Mouse (Mus musculus) ES-E14 (cell line): ENCODE data around the gene Tmem120b. TPM values are rescaled to one million over a fixed set of nuclear protein-coding genes. Genes with fewer than 3 reads are reported as not detected.
A peak's percentile ranks its signal among the peaks of the same experiment; 100 is the strongest.
"Not testable (repeated sequence)": the region's sequence is repeated elsewhere in the genome, so short reads cannot be mapped to it uniquely, and the experiment has no call there.

ENCODE experiments used
- DNase-seq: peaks from one replicate; pipeline ENCODE4 v3.0.0-alpha.2; 2013; ENCODE audit warnings: low read depth, low spot score
- H3K27ac ChIP-seq: 2 replicates; pipeline ENCODE4 v1.5.1; 2012; ENCODE audit warnings: low read depth, mild to moderate bottlenecking, low read length, moderate library complexity, mixed read lengths; ENCODE audit not compliant: poor library complexity, insufficient read depth, severe bottlenecking
- H3K36me3 ChIP-seq: 2 replicates; pipeline ENCODE4 v1.6.1; 2012; ENCODE audit warnings: mild to moderate bottlenecking, low read length, moderate library complexity, mixed read lengths; ENCODE audit not compliant: control insufficient read depth, poor library complexity, insufficient read depth, severe bottlenecking
- H3K4me1 ChIP-seq, 2 experiments: fragments of 150-350 bp in 1 of 2; sonication (generic) in 1 of 2; 2 replicates each; pipeline ENCODE4 v1.6.1; 2012; ENCODE audit warnings: low read length in 2 of 2, mild to moderate bottlenecking in 1 of 2, mixed read lengths in 1 of 2; ENCODE audit not compliant: control insufficient read depth in 2 of 2, insufficient read depth in 2 of 2, poor library complexity in 1 of 2
- H3K4me3 ChIP-seq, 2 experiments: fragments of 150-350 bp in 1 of 2; sonication (generic) in 1 of 2; 2 replicates each; pipeline ENCODE4 v1.5.1; 2012; ENCODE audit warnings: low read length in 2 of 2, low read depth in 1 of 2, mild to moderate bottlenecking in 1 of 2, mixed read lengths in 1 of 2; ENCODE audit not compliant: insufficient read depth in 1 of 2, poor library complexity in 1 of 2, severe bottlenecking in 1 of 2
- H3K9ac ChIP-seq: 2 replicates; pipeline ENCODE4 v1.6.1; 2012; ENCODE audit warnings: low read depth, mild to moderate bottlenecking, low read length, mixed read lengths; ENCODE audit not compliant: poor library complexity, insufficient read depth, severe bottlenecking
- H3K9me3 ChIP-seq: fragments of 150-350 bp; sonication (generic); 2 replicates; pipeline ENCODE4 v1.6.1; 2012; ENCODE audit warnings: low read depth, mild to moderate bottlenecking, low read length; ENCODE audit not compliant: control insufficient read depth, insufficient read depth
- CHD2 ChIP-seq: IDR thresholded peaks from 2 replicates; pipeline ENCODE4 v1.6.1; 2014; ENCODE audit warnings: mild to moderate bottlenecking, low read depth, low read length, inconsistent platforms
- HCFC1 ChIP-seq: IDR thresholded peaks from 2 replicates; pipeline ENCODE4 v1.6.1; 2012; ENCODE audit warnings: low read length, inconsistent platforms, borderline replicate concordance; ENCODE audit not compliant: insufficient read depth
- MAFK ChIP-seq: IDR thresholded peaks from 2 replicates; pipeline ENCODE4 v1.6.1; 2014; ENCODE audit warnings: mild to moderate bottlenecking, low read depth, low read length, inconsistent platforms; ENCODE audit not compliant: insufficient read depth
- ZC3H11A ChIP-seq: IDR thresholded peaks from 2 replicates; pipeline ENCODE4 v1.6.1; 2012; ENCODE audit warnings: low read depth, mild to moderate bottlenecking, inconsistent platforms, low read length, borderline replicate concordance
- ZNF384 ChIP-seq: IDR thresholded peaks from 2 replicates; pipeline ENCODE4 v1.6.1; 2012; ENCODE audit warnings: low read depth, low read length, inconsistent platforms
- in situ Hi-C, 2 experiments: fragments of 600-800 bp; cut with MboI; formaldehyde crosslinking; loops; one replicate each; pipeline ENCODE4 v1.15.1; 2025; ENCODE audit warnings: low sequenced_read_pairs in 2 of 2, inconsistent platforms in 1 of 2; ENCODE audit not compliant: unreplicated experiment in 2 of 2
- total RNA-seq: library from RNA; depleted of rRNA; stranded (reverse); fragments of 300-350 nt; gene quantifications from 2 replicates; pipeline ENCODE4 v1.2.3, GENCODE M21; 2012

Tmem120b gene
- total RNA-seq, 1 experiment, result 21.9 TPM

DNA sequence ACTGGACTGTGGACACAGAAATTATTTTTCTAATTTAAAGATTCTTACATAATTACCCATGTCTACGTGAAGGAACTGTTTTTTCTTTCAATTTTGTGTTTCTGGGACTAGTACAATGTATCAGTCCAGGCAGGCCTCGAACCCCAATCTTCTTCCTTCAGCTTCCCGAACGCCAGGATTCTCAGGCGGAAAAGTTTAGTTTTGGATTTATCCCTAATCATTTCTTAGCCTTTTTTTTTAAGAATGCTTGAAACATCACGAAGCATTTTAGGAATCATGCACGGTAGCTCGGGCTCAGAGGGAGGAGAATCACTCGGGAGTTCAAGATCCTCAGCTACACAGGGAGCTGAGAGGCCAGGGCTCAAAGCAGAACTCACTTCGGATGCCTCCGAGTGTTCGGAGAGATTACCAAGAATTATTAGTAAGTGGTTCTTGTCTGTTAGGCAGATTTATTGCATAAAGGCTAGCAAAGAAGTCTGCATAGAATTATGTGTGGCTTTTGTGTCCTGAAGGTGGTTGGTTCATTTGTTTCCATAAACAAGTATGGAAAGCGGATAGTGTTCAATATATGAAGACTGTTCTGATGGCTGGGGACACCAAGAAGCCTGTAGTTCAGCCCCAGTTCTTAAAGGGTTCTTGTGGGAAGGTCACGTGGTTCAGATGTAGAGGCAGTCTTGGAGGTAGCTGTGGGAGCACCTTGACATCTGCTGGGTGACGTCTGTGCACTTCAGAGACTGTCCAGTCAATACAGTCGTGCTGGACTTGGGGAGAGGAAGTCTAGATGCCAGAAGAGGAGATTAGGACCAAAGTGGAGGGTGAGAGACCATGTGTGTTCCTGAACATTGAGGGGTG lies 9.7 kb upstream of the Tmem120b start:
- no peak for DNase-seq
- no peaks in the 10 kb centered on the region for H3K9me3 ChIP-seq
- peak overlapping the region; percentile 52 to 60 for H3K4me3 ChIP-seq
- H3K27ac ChIP-seq, result no peak overlapping the region; the same call in 1 of the 2 replicates
- H3K36me3 ChIP-seq, result no peaks in the 10 kb centered on the region
- peak overlapping the region; percentile 81 for H3K9ac ChIP-seq
- peaks cover 0 to 4% of the 10 kb centered on the region in 2 experiments; a peak in 1 of 4 replicates for H3K4me1 ChIP-seq
- in situ Hi-C loops, result no loop called here
- TF ChIP-seq ZNF384, result no peak
- TF ChIP-seq ZC3H11A, result no peak
- no peak for TF ChIP-seq CHD2
- TF ChIP-seq MAFK, result no peak
- TF ChIP-seq HCFC1, result no peak

DNA sequence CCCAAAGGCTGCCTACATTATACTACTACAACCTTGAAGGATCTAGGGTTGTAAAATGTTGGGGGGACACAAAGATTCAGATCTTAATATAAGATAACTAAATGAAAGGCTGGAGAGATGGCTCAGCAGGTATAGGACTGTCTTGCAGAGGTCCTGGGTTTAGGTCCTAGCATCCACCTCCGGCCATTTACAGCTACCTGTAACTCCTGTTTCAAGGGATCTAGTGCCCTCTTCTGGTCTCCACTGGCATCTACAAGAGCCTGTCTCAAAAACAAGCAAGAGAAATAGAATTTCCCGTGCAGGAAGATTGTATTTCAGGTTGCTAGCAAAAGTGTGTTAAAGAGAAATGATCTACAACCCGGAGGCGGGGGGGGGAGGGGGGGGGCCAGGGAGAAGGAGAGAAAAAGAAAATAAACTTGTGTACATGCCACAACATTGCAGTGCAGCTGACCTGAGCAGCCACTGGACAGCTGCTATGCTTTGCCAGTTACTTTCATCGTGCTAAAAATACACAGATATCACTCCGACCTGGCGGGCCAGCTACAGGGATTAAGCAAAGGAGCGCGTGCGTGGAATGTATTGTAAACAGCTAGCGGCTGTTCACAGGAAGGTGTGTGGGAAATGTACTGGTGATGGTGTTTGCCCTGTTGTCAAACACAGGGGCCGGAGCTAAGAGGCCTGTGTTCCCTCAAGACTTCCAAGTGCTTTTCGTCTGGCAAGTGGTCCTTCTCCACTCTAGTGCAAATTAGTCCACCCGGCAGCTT lies 8.3 kb upstream of the Tmem120b start:
- H3K27ac ChIP-seq, result no peak overlapping the region
- no peak for TF ChIP-seq MAFK
- no peak for TF ChIP-seq CHD2
- no peak for TF ChIP-seq HCFC1
- peak; percentile 68; the same call in 1 of the 2 replicates for TF ChIP-seq ZC3H11A
- TF ChIP-seq ZNF384, result 0 out of 2 replicates have a peak, but pooled peaks have one; percentile 25
- H3K4me1 ChIP-seq, result peaks cover 0 to 4% of the 10 kb centered on the region in 2 experiments; a peak in 1 of 4 replicates
- H3K4me3 ChIP-seq, result no peak overlapping the region
- in situ Hi-C loops, result loop anchor here in 1 of 2 experiments (10.0 kb wide), 1 partner anchor 115 kb away; no protein-coding TSS in a partner anchor
- DNase-seq, result no peak
- H3K9me3 ChIP-seq, result no peaks in the 10 kb centered on the region
- H3K9ac ChIP-seq, result peak overlapping the region; percentile 65; the same call in 1 of the 2 replicates
- no peaks in the 10 kb centered on the region for H3K36me3 ChIP-seq

DNA sequence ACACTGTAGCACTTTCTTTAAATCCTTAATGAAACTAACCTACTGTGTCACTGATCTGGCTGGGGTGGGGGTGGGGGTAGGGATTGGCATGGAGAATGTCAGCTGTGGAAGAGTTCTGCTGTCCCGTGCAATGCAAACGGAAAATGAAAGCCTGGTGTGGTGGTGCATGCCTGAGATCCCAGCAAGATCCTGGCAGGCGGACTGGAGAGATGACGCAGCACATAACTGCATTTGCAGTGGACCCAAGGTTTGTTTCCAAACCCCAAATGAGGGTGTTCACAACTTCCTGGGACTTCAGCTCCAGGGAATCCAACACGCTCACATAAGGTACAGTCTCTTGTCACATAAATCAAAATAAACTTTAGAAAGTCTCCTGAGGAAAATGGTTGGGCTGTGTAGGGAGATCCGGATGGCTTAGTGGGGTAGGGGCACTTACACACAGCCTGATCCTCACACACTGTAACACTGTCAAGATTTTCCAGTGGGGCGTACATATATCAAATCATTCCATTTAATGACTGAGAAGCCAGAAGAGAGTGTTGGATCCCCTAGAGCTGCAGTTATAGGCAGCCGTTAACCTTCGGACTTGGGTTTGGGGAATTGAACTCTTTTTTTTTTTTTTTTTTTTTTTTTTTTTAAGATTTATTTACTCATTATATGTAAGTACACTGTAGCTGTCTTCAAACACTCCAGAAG lies 7.4 kb upstream of the Tmem120b start:
- TF ChIP-seq HCFC1 (no peak), ZNF384 (peak; percentile 59; the same call in 1 of the 2 replicates)
- in situ Hi-C loops, result loop anchor here in 1 of 2 experiments (10.0 kb wide), 1 partner anchor 114 kb away; no protein-coding TSS in a partner anchor
- H3K9ac ChIP-seq, result no peak overlapping the region; the same call in 1 of the 2 replicates
- H3K4me1 ChIP-seq, result peaks cover 0 to 4% of the 10 kb centered on the region in 2 experiments; a peak in 1 of 4 replicates
- H3K9me3 ChIP-seq, result no peaks in the 10 kb centered on the region
- no peak for DNase-seq
- H3K36me3 ChIP-seq, result no peaks in the 10 kb centered on the region
- no peak overlapping the region for H3K27ac ChIP-seq
- H3K4me3 ChIP-seq, result no peak overlapping the region

DNA sequence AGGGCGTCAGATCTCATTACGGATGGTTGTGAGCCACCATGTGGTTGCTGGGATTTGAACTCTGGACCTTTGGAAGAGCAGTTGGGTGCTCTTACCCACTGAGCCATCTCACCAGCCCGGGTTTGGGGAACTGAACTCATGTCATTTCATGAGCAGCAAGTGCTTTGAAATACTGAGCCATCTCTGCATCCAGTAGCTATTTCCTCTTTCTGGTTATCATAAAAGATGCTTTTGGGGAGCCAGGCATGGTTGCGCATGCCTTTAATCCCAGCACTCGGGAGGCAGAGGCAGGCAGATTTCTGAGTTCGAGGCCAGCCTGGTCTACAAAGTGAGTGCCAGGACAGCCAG lies 6.8 kb upstream of the Tmem120b start:
- in situ Hi-C loops, result loop anchor here in 1 of 2 experiments (10.0 kb wide), 1 partner anchor 113 kb away; no protein-coding TSS in a partner anchor
- not testable (repeated sequence) for H3K9me3 ChIP-seq, DNase-seq

More for the DNA sequence above, 6.8 kb upstream of the Tmem120b start:
- H3K4me3 ChIP-seq, H3K9ac ChIP-seq, H3K27ac ChIP-seq, H3K4me1 ChIP-seq, H3K36me3 ChIP-seq: not testable (repeated sequence)
